In the genomic region with DNA sequence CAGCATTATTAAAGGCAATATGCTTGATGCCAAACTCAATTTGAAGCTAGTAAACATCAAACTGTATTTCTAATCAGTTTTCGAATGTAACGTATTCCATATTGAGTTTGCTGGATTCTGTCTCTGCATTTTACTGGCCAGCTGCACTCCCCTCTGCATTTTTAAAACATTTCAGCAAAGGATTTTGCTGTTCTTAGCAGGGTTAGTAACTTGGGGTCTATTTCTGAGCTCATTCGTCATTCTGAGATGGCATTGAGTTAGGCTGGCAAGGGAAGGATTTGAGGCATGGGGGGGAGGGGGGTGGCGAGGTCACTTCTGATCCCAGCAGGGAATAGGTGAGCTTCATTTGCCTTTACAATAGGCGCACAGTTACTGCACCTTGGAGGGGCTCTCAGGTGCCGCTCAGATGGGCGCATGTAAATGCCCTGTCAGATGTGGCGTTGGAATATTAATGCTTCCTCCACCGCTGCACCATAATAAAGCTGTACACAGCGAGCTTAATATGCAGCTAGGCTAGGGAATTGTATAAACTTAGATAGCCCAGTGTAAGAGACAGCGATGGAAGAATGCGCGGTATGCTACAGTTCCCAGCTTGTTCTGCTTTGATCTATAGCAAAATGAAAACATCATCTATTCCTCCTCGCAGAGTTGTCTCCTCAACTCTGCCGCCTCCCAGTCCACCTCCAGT, we compare ENCODE assay signal across 11 mouse cellular contexts. TPM values are rescaled to one million over a fixed set of nuclear protein-coding genes. Genes with fewer than 3 reads are reported as not detected.
DNase-seq lines count a peak whose midpoint lies in the region; ATAC-seq lines count a peak whose summit lies in the region.
"Had no signal": no experiment of that assay in that cellular context is flagged by ENCODE, and none has a peak within 500 bp of the region (broad histone marks: within the 10 kb centered on the region; RNA-seq: fewer than 3 reads in every experiment).

No protein-coding gene starts in this region.

- H3K36me3 ChIP-seq in heart, embryonic 11.5 days (ENCODE audit: control insufficient read depth, insufficient read depth, low read length), result no peaks in the 10 kb centered on the region
- no peaks in the 10 kb centered on the region; the same call in 1 of the 2 replicates for H3K36me3 ChIP-seq in neural tube, embryonic 11.5 days (ENCODE audit: control insufficient read depth, insufficient read depth, low read length)
- H3K36me3 ChIP-seq in midbrain, embryonic 11.5 days (ENCODE audit: control insufficient read depth, insufficient read depth, low read length), result no peaks in the 10 kb centered on the region; the same call in 1 of the 2 replicates

- no peak overlapping the region for H3K9ac ChIP-seq in heart, embryonic 11.5 days (ENCODE audit: low read depth, low read length)
- H3K9ac ChIP-seq in neural tube, embryonic 11.5 days (ENCODE audit: low read length), result no peak overlapping the region
- no peak overlapping the region for H3K9ac ChIP-seq in midbrain, embryonic 11.5 days (ENCODE audit: low read length)

- ATAC-seq in heart, embryonic 11.5 days (replicated peaks; ENCODE audit: insufficient number of reproducible peaks, low FRiP score, low TSS enrichment), result no peak
- ATAC-seq in neural tube, embryonic 11.5 days (ENCODE audit: insufficient read depth, low FRiP score, low TSS enrichment), result no peak
- no peak for ATAC-seq in midbrain, embryonic 11.5 days (ENCODE audit: low FRiP score)
- no peak for ATAC-seq in megakaryocyte, adult 5-6 weeks (ENCODE audit: poor library complexity, severe bottlenecking)
- ATAC-seq: Patski had no signal

- peak overlapping the region; percentile 5; the same call in 1 of the 2 replicates for H3K4me2 ChIP-seq in heart, embryonic 11.5 days
- no peak overlapping the region for H3K4me2 ChIP-seq in neural tube, embryonic 11.5 days (ENCODE audit: low read depth)
- H3K4me2 ChIP-seq in midbrain, embryonic 11.5 days, result no peak overlapping the region

- intact Hi-C loops in heart, postnatal 25 days (cut with DNase I), result no loop called here

- no peaks in the 10 kb centered on the region for H3K27me3 ChIP-seq in heart, embryonic 11.5 days (ENCODE audit: control insufficient read depth, insufficient read depth, low read length)
- no peaks in the 10 kb centered on the region for H3K27me3 ChIP-seq in neural tube, embryonic 11.5 days (ENCODE audit: control insufficient read depth, insufficient read depth, low read length)
- no peaks in the 10 kb centered on the region for H3K27me3 ChIP-seq in midbrain, embryonic 11.5 days (ENCODE audit: control insufficient read depth, insufficient read depth, low read length)

- H3K9me3 ChIP-seq in heart, embryonic 11.5 days (replicated peaks; ENCODE audit: control insufficient read depth, low read length), result no peaks in the 10 kb centered on the region
- H3K9me3 ChIP-seq in neural tube, embryonic 11.5 days (ENCODE audit: control insufficient read depth, low read length), result no peaks in the 10 kb centered on the region
- no peaks in the 10 kb centered on the region for H3K9me3 ChIP-seq in midbrain, embryonic 11.5 days (ENCODE audit: control insufficient read depth, low read length)

- WGBS in heart, embryonic 11.5 days (ENCODE audit: insufficient replicate concordance), result 39% methylated on average over 15 of the region's 15 CpGs
- 20% methylated on average over 15 of the region's 15 CpGs for WGBS in neural tube, embryonic 11.5 days
- 30% methylated on average over 15 of the region's 15 CpGs for WGBS in midbrain, embryonic 11.5 days

- no peak for DNase-seq in heart, postnatal 25 days (ENCODE audit: low spot score)
- peak; percentile 11 for DNase-seq in neural tube, embryonic 11.5 days (ENCODE audit: low spot score)
- DNase-seq in neural tube, embryonic 10.5 days (ENCODE audit: extremely low spot score, low spot score), result no peak
- peak; percentile 83 for DNase-seq in midbrain, embryonic 11.5 days (ENCODE audit: low spot score, missing footprints)
- no peak for DNase-seq in thymus, postnatal 4 days
- DNase-seq in cerebellum, adult 11 months, result no peak

- peaks cover 24% of the 10 kb centered on the region for H3K4me1 ChIP-seq in heart, embryonic 11.5 days (ENCODE audit: control insufficient read depth, insufficient read depth, low read length)
- H3K4me1 ChIP-seq in neural tube, embryonic 11.5 days (ENCODE audit: control insufficient read depth, insufficient read depth, low read length), result peaks cover 23% of the 10 kb centered on the region
- H3K4me1 ChIP-seq in midbrain, embryonic 11.5 days (ENCODE audit: control insufficient read depth, insufficient read depth, low read length), result peaks cover 23% of the 10 kb centered on the region

- H3K4me3 ChIP-seq in heart, embryonic 11.5 days (ENCODE audit: low read depth, low read length), result no peak overlapping the region
- no peak overlapping the region for H3K4me3 ChIP-seq in neural tube, embryonic 11.5 days (ENCODE audit: low read depth, low read length)
- no peak overlapping the region for H3K4me3 ChIP-seq in midbrain, embryonic 11.5 days (ENCODE audit: low read depth, low read length)

- no peak overlapping the region for H3K27ac ChIP-seq in heart, embryonic 11.5 days (ENCODE audit: low read depth, low read length)
- H3K27ac ChIP-seq in neural tube, embryonic 11.5 days (ENCODE audit: low read depth, low read length), result no peak overlapping the region
- H3K27ac ChIP-seq in midbrain, embryonic 11.5 days (ENCODE audit: low read depth, low read length), result no peak overlapping the region
- H3K27ac ChIP-seq: macrophage had no signal

RNA-seq across cellular contexts. Expression of gene Bcl11a, which starts 13.7 kb away (rescaled TPM):
- 19.1 and 21.7 TPM in 2 replicates for polyA plus RNA-seq in heart, embryonic 11.5 days (2014; fragmentation: Nextera tagmentation; extraction: Ambion mirVana)
- total RNA-seq in heart, postnatal 25 days (2021), result 1 to 10 TPM; 4.2 to 4.7 TPM
- 72.2 and 72.7 TPM in 2 replicates for polyA plus RNA-seq in neural tube, embryonic 11.5 days (2014; fragmentation: Nextera tagmentation; extraction: Ambion mirVana)
- 42.5 and 44.1 TPM in 2 replicates for polyA plus RNA-seq in midbrain, embryonic 11.5 days (2014; fragmentation: Nextera tagmentation; extraction: Ambion mirVana)
- total RNA-seq in megakaryocyte, adult 5-6 weeks (2015), result 31.4 and 33.7 TPM in 2 replicates
- total RNA-seq in megakaryocyte, adult 5-6 weeks (2017), result 16.2 and 34.6 TPM in 2 replicates
- polyA plus RNA-seq: Patski had no signal

RNA-seq across cellular contexts. Expression of gene A830031A19Rik, which starts 16.7 kb away (rescaled TPM):
- polyA plus RNA-seq in heart, embryonic 11.5 days (2014; fragmentation: Nextera tagmentation; extraction: Ambion mirVana), result not detected in 2 replicates
- not detected for total RNA-seq in heart, postnatal 25 days (2021)
- not detected in 2 replicates for polyA plus RNA-seq in neural tube, embryonic 11.5 days (2014; fragmentation: Nextera tagmentation; extraction: Ambion mirVana)
- not detected in 2 replicates for polyA plus RNA-seq in midbrain, embryonic 11.5 days (2014; fragmentation: Nextera tagmentation; extraction: Ambion mirVana)
- not detected in 2 replicates for total RNA-seq in megakaryocyte, adult 5-6 weeks (2015)
- not detected in 2 replicates for total RNA-seq in megakaryocyte, adult 5-6 weeks (2017)
- polyA plus RNA-seq: kidney, embryonic 14.5 days; macrophage; Patski had no signal

Comparison
In these comparisons a context has a peak if more than half of its experiments do, and no peak if none do; other contexts are left out.
1. DNase-seq: peak in neural tube, embryonic 11.5 days (single experiment) and midbrain, embryonic 11.5 days (single experiment); none in heart, postnatal 25 days (single experiment), neural tube, embryonic 10.5 days (single experiment), thymus, postnatal 4 days (single experiment) and cerebellum, adult 11 months (single experiment).